Mouse (Mus musculus): ENCODE measurements at regions not wholly inside any gene's neighbourhood (a gene's known extent, or its start where the extent isn't known, plus 50 kb on each side); places are given as distances from the start of the nearest gene placed in this dataset.

GRCm38 (mm10) chr10:19412926-19413325 lies 56.6 kb downstream of the Olig3 start:
- DNase-seq (ENCODE audit: low spot score in 2 of 2): no peak

- DNase-seq (ENCODE audit: low spot score in 2 of 2): no peak
Observed at GRCm38 (mm10) chr10:19413935-19414334, 57.6 kb downstream of the Olig3 start.

GRCm38 (mm10) chr10:19414834-19415233 lies 58.5 kb downstream of the Olig3 start:
- DNase-seq (ENCODE audit: low spot score in 2 of 2): no peak

GRCm38 (mm10) chr10:19424030-19424429 lies 67.7 kb downstream of the Olig3 start:
- no peak for DNase-seq (ENCODE audit: low spot score in 2 of 2)

GRCm38 (mm10) chr10:19424961-19425360 lies 68.6 kb downstream of the Olig3 start:
- no peak for DNase-seq (ENCODE audit: low spot score in 2 of 2)

GRCm38 (mm10) chr10:19426835-19427234 lies 70.5 kb downstream of the Olig3 start:
- DNase-seq (ENCODE audit: low spot score in 2 of 2): no peak

GRCm38 (mm10) chr10:19432515-19432914 lies 76.2 kb downstream of the Olig3 start:
- no peak for DNase-seq (ENCODE audit: low spot score in 2 of 2)

GRCm38 (mm10) chr10:19434661-19435060 lies 78.3 kb downstream of the Olig3 start:
- DNase-seq (ENCODE audit: low spot score in 2 of 2): no peak

- no peak for DNase-seq (ENCODE audit: low spot score in 2 of 2)
Observed at GRCm38 (mm10) chr10:19441807-19442206, 85.5 kb downstream of the Olig3 start.

GRCm38 (mm10) chr10:19443516-19443915 lies 87.2 kb downstream of the Olig3 start:
- no peak for DNase-seq (ENCODE audit: low spot score in 2 of 2)

- DNase-seq (ENCODE audit: low spot score in 2 of 2): no peak
Observed at GRCm38 (mm10) chr10:19448838-19449559, 92.7 kb downstream of the Olig3 start.

- no peak for DNase-seq (ENCODE audit: low spot score in 2 of 2)
Observed at GRCm38 (mm10) chr10:19459053-19459452, 102.7 kb downstream of the Olig3 start.

GRCm38 (mm10) chr10:19459709-19460108 lies 103.4 kb downstream of the Olig3 start:
- no peak for DNase-seq (ENCODE audit: low spot score in 2 of 2)

GRCm38 (mm10) chr10:19460164-19460563 lies 103.8 kb downstream of the Olig3 start:
- DNase-seq (ENCODE audit: low spot score in 2 of 2): no peak

- no peak for DNase-seq (ENCODE audit: low spot score in 2 of 2)
Observed at GRCm38 (mm10) chr10:19463800-19464199, 107.5 kb downstream of the Olig3 start.

GRCm38 (mm10) chr10:19464504-19464903 lies 108.2 kb downstream of the Olig3 start:
- no peak for DNase-seq (ENCODE audit: low spot score in 2 of 2)

- DNase-seq (ENCODE audit: low spot score in 2 of 2): no peak
Observed at GRCm38 (mm10) chr10:19471349-19472040, 115.2 kb downstream of the Olig3 start.

- DNase-seq (ENCODE audit: low spot score in 2 of 2): no peak
Observed at GRCm38 (mm10) chr10:19472066-19472465, 115.7 kb downstream of the Olig3 start.

GRCm38 (mm10) chr10:19472949-19473535 lies 116.7 kb downstream of the Olig3 start:
- DNase-seq (ENCODE audit: low spot score in 2 of 2): no peak

- no peak for DNase-seq (ENCODE audit: low spot score in 2 of 2)
Observed at GRCm38 (mm10) chr10:19485537-19486135, 106.1 kb upstream of the Ifngr1 start.

GRCm38 (mm10) chr10:19490500-19490899 lies 101.2 kb upstream of the Ifngr1 start:
- no peak for DNase-seq (ENCODE audit: low spot score in 2 of 2)

Measured in frontal cortex, postnatal 25 days (tissue).